Mouse (Mus musculus) kidney, postnatal 36 days (tissue): ENCODE results near the gene Tex13c1.

Experiments used
- DNase-seq, 2 experiments: peaks; one replicate each; pipeline ENCODE4 v3.0.0; 2021 to 2022; ENCODE audit warnings: mixed read lengths in 2 of 2

The Tex13c1 gene

DNA sequence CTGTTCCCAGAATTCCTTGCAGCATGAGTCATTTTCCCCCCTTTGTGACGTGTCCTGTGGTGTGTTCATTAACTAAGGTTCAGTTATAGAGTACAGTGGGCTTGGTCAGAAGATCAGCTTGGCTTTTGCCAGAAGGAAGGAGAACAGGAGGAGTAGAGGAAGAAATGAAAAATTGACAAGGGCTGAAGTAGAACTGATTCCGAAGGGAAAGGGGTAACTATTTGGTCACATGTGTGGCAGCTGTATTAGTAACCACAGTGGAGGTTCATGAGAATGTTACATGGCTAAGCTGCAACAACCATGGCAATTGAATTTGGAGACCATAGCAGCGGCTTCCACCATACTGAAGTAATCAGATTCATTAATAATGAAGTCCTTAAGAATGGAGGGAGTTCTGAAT is at the start of gene Tex13c1:
TSS of gene Tex13c1 (plus strand) at position 301 of the 400 bp plus-strand sequence.
- DNase-seq: no peak
